Mouse (Mus musculus) activated CD4-positive, CD25-positive, alpha-beta regulatory T cell, adult 4 months (primary cell): ENCODE results near the gene Gm20772. TPM values are rescaled to one million over a fixed set of nuclear protein-coding genes. Genes with fewer than 3 reads are reported as not detected.
"Not testable (repeated sequence)": the region's sequence is repeated elsewhere in the genome, so short reads cannot be mapped to it uniquely, and the experiment has no call there.

Experiments
- ATAC-seq: one replicate; pipeline ENCODE4 v1.8.0; 2017
- polyA plus RNA-seq, 2 experiments: library from polyadenylated mRNA; unstranded; fragments of 100-300 nt; shearing (Covaris generic); gene quantifications; one replicate each; pipeline ENCODE4 v1.2.1; 2017

Gm20772 gene
- not detected for polyA plus RNA-seq

DNA sequence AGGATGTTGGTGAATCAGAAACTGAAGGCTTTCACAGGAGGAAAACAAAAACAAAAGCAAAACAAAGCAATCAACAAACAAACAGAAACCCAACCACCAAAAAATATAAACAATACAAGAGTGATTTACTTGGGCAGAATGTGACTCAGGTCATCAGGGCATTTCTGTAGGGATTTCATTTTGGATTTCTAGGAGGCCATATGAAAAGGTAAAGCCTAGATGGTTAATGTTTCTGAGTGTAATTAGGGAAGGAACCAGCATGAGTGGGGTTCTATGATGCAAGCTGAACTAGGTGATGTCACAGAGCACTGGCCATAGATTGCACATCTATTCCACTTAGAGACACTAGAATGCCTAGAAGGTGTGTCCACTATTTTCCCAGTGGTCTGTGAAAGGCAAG lies at the start of gene Gm20772, which contains the start of gene Gm20831:
Gm20772 (plus strand) TSS at position 301 of the 400 bp plus-strand sequence.
Gm20831 (plus strand) TSS at position 301 of the 400 bp plus-strand sequence.
- ATAC-seq: not testable (repeated sequence)

- ATAC-seq: not testable (repeated sequence)
Observed at GRCm38 (mm10) chrY:17846166-17846565, 28.4 kb upstream of the Gm20772 start, which contains the start of gene Gm21904. Gene Gm21904 (minus strand): TSS chrY:17846266.

Other genes starting within 250 kb of the Gm20772 start
- not detected for gene Gm21904, start 28.5 kb upstream of the Gm20772 start, polyA plus RNA-seq
- gene Gm20831, start within 50 bp of the Gm20772 start, polyA plus RNA-seq: not detected
- gene Srsy, start 62.6 kb downstream of the Gm20772 start, polyA plus RNA-seq: not detected
- not detected for gene Gm21764, start 187.1 kb downstream of the Gm20772 start, polyA plus RNA-seq
- gene Ssty1, start 214.4 kb downstream of the Gm20772 start, polyA plus RNA-seq: not detected